Mouse (Mus musculus): ENCODE data around the gene Ccdc148.
A peak's percentile ranks its signal among the peaks of the same experiment; 100 is the strongest.

Gene Ccdc148

DNA sequence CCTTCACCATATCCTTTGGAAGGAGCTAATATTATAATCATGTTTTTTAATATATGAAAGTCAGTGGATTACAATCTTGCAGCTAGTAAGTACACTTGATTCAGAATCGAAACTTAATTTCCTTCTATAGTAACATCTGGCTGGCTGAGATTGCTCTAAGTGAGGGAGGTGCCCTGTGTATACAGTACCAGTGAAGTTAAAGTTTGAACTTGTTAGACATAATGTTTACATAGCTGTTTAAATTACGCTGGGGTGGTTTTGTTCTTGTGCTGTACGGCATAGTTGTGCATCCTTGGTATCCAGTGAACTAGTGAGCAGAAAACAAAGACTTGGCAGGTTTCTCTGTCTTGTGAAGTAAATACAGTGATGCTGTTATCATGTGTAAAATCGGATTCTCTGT is 18.5 kb upstream of the Ccdc148 start:
- DNase-seq (ENCODE audit: low spot score in 2 of 2): no peak

DNA sequence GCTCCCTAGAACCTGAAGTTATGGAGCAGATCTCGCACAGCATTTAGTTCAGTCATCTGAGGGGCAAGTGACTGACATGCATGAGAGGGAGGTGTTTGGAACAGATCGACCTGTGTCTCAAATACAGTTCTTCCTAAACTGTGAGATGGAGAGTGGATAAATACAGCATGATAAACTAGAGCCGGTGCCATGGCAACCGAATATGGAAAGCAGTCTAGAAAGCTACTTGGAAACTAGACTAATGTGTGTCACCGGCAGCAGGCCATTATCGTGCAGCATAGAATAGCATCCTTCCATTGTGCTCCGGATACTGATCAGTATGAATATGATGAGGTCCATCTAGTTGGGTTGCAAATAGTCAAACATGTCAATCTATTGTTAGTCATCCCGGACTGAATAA is 17.7 kb upstream of the Ccdc148 start:
- DNase-seq (ENCODE audit: low spot score in 2 of 2): no peak

DNA sequence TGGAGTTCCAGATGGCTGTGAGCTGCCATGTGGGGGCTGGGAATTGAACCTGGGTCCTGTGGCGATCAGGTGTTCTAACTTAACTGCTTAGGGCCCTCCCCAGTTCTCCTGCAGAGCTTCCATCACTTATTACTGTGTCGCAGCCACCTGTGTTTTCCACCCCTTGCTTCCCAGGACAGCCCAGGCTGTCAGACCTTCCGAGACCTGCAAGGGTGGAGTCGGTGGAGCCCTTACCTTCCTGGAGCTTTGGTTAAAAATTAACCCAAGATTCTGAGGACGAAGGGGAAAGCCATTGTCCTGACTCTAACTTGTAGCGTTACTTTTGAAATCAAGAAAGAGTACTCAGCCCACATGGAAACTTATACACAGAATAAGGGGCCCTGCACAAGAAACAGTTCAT is 15.4 kb upstream of the Ccdc148 start:
- no peak for DNase-seq (ENCODE audit: low spot score in 2 of 2)

DNA sequence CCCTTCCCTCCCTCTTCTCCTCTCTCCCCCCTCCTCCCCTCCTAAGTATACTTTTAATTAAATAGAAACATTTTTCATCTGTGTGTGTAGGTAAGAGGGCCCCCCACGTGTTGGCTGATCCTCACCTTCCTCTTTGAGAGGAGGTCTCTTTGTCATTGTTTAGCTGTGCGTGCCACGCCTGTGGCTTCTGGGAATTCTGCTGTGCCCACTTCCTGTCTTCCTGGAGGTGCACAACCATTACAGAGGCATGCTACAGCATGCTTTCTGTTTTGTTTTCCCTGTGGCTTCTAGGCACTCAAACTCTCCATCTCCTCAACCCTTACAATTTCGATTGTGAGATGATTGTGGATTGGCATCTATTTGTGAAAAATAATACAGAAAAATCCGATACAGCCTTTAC is 11.1 kb upstream of the Ccdc148 start:
- no peak for DNase-seq (ENCODE audit: low spot score in 2 of 2)

DNA sequence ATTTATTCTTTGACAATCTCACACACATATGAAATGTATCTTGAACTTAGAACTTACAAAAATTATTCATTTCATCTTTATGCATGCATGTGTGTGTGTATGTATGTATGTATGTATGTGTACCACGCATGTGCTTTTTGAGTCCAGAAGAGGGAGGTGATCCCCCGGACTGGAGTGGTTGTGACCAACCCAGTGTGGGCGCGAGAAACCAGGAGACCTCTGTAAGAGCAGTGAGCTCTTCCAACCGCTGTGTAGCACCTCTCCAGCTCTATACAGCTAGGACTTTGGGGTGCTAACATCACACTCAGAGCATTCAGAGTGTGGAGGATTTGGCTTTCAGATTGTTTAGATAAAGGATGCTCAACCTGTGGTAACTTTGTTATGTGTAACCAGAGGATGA is 10.1 kb upstream of the Ccdc148 start:
- DNase-seq (ENCODE audit: low spot score in 2 of 2): no peak

DNA sequence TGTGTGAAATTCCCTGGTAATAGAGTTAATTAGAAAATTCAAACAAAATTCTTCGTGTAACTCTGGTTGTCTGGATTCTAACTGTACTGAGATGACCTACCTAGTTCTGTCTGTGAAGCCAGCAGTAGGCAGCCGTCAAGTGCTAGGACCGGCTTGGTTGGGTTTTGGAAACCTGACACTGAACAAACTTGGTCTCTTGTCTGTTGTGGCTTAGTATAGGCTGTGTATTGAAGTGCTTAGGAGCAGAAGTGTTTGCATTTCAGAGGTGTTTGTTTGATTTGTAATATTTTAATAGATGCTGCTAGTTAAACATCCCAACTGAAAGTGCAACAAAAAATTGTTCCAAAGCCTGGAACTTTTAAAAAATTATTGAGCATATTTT is 9.7 kb upstream of the Ccdc148 start:
- DNase-seq (ENCODE audit: low spot score in 2 of 2): no peak

DNA sequence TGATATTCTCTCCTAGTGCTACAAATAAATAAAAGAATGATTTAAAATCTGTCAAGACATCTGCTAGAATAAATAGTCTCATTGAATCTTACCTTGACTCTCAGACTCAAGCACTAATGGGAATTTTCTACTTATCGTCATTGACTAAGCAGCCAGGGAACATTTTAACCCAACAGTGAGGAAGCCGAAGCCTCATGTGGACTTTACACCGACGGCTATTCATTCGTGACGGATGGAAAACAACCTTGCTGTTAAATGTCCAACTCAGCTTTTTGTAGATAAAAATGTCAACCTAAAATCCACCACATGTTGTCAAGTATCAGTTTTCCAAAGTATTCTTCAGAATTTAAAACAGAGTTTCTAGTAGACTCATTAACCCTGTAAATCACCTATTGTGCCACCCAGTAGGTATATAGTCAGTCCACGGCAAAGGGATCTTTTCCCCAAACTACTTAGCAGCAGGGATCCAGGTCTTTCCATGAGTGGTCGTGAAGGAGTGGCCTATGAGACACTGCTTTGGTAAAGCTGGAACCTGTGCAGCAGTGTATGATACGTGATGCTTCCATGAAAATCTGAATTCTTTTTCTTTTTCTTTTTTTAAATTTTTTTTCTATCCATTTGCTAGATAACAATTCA is 9.2 kb upstream of the Ccdc148 start:
- no peak for DNase-seq (ENCODE audit: low spot score in 2 of 2)

DNA sequence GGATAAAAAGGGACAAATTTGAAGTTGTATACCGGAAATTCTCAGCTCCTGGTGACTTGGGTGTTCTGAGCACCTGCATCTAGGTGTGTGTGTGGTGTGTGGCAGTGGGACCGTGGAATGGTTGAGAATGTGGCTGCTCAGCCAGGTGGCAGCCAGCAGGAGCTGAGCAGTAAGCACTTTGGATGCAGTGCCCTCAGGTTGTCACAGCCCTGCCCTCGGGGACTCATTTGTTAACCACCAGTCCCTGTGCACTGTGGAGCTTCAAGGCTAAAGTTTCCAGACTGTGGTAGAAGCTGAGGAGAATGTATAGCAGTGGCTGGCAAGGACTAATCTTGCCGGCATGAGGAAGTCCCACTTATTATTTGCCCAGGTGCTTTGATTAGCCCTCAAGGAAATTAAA is 7.3 kb upstream of the Ccdc148 start:
- no peak for DNase-seq (ENCODE audit: low spot score in 2 of 2)

DNA sequence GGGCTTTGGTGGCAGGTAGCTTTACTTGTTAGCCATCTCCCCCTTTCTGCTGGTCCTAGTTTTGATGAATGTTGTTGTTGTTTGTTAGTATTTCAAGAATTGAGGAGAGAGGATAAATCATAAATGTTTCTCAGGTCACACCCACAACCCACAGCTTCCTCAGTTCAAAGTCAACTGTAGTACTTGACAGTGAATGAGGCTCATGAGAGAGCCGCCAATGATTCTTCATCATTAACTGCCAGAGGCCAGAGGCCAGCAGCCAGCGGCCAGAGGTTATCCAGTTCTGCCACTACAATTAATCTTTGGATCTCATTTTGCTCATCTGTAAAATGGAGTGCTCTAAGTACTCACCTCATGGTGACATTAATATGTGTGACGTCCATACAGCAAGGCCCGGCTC is 6.5 kb upstream of the Ccdc148 start:
- no peak for DNase-seq (ENCODE audit: low spot score in 2 of 2)

DNA sequence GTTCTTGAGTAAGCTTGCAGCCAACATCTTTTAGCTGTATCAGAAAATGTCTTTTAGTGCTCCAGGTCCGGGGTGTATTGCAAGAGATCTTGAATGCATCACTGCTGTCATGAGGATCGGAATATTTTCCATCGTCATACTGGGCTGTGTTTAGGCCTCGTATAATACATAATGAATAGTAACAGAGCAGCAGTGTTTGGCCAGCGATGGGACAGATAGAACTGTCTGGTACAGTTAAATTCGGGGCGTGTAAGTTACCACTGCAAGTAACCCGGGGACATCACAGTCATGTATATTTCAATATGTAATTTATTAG is 1.8 kb upstream of the Ccdc148 start:
- no peak for DNase-seq (ENCODE audit: low spot score in 2 of 2)

DNA sequence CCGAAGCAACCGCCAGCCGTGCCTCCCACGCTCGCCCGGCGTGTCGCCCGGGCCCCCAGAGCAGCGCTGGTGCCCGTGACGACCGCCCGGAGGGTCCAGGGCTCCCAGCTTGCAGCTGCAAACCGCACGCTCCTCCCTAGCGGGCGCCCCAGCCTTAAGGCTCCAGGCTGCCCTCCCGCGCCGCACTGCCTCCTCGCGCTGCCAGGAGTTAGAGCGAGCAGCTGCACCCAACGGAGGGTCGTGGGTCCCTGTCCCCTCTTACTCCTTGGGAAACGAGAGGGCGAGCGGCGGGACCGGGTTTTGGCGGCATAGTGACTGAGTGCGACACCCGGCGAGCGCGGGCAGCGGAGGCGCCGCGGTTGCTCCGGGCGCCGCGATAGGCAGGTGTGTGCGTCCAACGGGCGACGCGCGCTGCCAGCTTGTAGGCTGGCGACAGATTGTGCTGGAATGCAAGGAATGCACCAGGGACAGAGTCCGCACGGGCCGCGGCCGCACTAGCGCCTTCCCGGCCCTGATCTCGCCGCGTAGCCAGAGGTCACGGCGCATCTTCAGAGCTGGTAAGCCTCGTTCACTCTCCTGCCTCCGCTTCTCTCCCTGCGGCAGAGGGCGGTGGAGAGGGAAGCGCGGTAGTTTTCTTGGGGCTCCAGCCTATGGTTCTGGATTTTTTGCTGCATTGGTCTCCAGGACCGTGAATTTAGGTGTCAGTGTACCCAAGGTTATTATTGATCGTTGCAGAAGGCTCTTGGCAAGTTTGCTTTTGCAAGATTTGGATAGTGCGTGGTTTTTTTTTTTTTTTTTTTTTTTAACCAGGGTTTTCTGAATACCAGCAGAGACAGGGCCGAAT is 1.2 kb upstream of the Ccdc148 start:
- peak; percentile 10 to 28 for DNase-seq (ENCODE audit: low spot score in 2 of 2)

DNA sequence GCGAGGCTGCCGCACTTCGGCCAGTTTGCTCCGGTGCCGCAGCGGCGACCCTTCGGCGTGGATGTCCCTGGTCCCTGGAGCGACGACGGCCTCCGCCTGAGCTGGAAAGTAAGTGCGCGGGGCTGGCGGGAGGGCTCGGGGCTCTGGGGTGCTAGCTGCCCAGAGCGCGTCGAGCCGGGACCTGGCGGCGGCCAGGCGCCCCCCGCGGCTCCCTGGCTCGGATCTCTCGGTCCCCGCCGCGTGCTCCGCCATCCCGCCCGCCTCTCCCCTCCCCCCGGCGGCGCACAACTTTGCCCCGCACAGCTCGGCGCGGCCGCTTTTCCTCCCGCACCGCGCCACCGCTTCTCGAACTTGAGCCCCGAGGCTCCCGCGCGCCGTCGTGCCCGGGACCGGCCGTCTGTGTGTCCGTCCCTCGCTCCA is 548 bp upstream of the Ccdc148 start:
- peak in 1 of 2 experiments; percentile 3 for DNase-seq (ENCODE audit: low spot score in 2 of 2)

DNA sequence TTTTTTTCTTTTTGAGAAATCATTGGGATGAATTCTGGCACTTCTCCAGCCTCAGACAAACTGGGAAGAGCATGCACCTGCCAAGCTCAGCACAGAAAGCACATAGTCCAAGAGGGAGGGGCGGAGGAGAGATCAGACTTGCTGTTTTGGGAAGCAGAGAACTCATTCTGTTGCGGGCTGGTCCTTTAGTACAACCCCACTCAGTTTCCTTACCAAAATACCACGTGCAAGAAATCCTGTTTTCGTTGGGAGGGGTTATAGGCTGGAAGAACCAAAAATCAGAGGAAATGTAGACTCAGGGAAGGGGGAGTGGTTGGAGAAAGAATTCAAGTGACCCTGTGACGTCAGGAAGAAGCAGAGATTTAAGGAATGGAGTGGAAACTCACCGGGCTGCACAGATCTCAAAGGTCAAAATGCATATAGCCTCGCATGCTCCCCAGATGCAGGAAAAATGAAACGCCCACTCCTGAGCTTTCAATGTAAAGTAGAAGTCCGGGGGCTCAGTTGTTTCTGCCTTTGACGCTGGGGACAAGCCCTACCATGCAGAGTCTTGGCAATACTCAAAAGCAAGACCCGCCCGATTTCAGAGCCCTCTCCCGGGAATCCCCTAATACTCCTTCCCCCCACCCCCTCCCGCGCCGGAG is 400 bp downstream of the Ccdc148 start:
- DNase-seq (ENCODE audit: low spot score in 2 of 2): no peak

DNA sequence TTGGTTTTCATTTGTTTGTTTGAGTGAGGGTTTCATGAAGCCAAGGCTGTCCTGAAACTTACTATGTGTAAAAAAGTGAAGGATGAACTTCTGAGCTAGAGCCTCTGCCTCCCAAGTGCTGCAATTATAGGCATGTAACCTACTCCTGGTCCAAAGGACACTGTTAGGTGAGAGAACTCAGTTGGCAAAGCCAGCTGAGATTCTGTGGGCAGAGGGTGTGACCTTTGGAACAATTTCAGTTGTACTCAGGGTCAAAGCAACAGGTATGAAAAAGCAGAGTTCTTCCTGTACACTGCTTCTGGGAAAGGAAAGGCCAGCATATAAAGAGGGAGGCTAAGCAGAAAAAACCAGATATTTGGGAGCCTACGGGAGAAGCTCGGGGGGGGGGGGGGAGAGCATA is 2.4 kb downstream of the Ccdc148 start:
- DNase-seq (ENCODE audit: low spot score in 2 of 2): no peak

DNA sequence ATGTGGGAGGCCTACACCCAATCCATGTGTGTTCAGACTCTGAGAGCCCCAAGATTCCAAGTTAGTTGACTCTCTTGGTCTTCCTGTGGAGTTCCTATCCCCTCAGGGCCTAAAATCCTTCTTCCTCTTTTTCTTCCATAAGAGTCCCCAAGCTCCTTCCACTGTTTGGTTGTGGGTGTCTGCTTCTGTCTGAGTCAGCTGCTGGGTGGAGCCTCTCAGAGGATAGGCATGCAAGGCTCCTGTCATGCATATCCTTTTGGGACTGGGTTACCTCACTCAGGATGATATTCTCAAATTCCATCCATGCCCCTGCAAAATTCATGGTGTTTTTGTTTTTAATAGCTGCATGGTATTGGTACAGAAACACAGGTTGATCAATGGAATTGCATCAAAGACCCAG is 5.1 kb downstream of the Ccdc148 start:
- DNase-seq (ENCODE audit: low spot score in 2 of 2): no peak

DNA sequence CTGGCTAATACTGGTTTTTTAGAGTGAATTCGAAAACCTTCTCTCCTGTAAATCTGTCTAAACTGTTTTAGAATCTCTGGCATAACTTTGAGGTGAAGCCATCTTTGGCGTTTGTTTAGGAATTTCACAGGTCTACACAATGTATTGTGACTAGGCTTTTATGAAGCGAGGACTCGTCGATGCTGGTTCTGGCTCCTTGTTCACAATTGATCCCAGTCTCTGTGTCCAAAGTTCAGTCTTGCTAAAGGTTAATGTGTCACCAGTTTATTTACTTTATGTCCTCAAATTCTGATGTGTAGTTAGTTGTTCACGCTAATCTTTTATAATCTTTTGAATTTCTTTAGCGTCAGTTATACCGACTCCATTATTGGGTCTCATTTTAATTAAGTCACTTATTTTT is 29.4 kb downstream of the Ccdc148 start:
- DNase-seq (ENCODE audit: low spot score in 2 of 2): no peak

DNA sequence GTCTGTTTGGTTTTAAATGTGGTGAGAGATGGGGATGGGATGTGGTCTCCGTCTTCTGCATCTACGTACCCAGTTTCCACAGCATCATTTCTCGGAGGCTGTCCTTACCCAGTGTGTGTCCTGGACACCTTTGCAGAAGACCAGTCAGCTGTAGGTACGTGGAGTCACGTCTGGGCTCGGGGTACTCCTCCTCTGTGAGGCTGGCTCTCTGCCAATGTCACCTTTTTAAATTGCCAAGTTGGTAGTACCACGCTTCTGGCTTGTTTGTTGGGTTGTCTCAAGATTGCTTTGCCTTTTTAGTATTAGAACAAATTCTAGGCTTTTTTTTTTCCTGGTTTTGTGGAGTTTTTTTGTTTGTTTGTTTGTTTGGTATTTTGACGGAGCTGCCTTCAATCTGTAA is 30.7 kb downstream of the Ccdc148 start:
- DNase-seq (ENCODE audit: low spot score in 2 of 2): no peak

DNA sequence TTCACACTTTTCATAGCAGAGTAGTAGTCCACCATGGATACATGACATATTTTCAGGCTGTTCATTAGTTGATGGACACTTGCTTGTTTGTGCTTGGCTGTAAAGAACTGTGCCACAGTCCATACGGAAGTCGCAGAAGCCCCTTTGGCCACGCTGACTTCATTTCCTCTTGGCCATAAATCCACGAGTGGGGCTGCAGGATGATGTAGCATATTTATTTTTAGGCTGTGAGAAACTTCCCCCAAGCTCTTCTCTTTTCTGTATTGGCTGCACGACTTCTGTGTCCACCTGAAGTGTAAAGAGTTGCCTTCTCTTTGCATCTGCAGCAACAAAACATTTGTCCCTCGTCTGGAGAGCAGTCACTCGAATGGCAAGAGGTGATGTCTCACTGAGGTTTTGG is 31.5 kb downstream of the Ccdc148 start:
- DNase-seq (ENCODE audit: low spot score in 2 of 2): no peak

DNA sequence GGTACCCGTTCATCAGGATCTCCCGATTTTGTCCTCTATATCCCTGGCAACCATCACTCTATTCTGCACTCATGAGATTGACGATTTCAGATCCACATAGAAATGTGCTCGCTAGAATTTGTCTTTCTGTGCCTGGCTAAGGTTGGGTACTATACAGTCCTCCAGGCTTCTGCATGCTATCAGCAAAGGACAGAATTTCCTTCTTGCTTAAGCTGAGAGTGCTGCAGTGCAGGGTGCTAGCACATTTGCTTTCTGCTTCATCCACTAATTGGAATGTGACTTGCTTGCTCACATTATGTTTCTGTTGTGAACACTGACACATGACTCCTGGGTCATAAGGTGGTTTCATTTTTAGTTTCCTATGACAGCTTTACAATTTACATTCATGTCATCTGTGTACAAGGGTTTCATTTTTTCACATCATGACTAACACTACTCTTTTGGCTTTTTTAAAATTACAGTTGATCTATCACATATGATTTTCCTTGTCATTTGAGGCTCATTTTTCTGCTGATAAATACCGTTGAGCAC is 104.8 kb downstream of the Ccdc148 start:
- DNase-seq (ENCODE audit: low spot score in 2 of 2): no peak

DNA sequence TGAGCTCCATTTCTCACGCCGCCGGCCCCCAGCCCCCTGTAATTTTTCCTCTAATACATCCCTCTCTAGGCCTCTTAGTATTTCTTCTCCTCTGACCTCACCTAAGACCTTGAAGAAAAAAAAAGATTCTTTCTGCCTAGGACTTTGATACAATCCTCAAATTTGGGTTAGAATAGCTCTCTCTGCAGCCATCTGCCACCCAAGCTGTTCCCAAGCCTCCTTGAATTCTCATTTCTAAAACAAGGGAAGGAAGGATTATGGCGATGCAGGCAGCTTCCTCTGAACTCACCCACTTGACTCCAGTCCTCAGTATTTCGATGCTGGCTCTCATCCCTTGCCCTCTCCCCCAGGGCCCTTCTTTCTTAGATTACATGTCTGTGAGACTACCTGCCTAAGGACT is 106.1 kb downstream of the Ccdc148 start:
- no peak for DNase-seq (ENCODE audit: low spot score in 2 of 2)

DNA sequence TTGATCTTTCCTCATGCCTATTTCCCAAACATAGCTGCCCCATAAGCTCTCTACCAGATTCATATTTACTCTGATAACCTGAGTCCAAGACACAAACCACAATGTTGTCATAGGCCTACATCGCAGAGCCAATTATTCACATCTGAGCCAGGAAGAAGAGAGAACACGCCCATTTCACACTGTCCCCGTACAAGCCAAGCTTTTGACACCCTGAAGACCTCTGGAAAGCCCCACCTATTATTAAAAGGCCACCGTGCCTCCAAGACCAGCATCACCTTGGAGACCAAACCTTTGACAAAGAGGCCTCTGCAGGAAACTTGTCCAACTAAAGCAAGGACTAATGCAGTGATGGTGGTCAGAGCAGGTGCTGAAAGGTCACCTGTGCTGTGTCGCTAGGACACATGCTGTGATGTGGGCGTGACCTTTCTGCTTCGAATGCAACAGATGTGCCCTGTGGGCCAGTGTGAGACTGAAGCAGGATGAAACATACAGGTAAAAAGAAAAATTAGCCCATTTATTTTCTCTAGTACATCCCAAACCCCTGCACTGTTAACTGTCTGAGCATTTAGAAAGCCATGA is 106.9 kb downstream of the Ccdc148 start:
- no peak for DNase-seq (ENCODE audit: low spot score in 2 of 2)

DNA sequence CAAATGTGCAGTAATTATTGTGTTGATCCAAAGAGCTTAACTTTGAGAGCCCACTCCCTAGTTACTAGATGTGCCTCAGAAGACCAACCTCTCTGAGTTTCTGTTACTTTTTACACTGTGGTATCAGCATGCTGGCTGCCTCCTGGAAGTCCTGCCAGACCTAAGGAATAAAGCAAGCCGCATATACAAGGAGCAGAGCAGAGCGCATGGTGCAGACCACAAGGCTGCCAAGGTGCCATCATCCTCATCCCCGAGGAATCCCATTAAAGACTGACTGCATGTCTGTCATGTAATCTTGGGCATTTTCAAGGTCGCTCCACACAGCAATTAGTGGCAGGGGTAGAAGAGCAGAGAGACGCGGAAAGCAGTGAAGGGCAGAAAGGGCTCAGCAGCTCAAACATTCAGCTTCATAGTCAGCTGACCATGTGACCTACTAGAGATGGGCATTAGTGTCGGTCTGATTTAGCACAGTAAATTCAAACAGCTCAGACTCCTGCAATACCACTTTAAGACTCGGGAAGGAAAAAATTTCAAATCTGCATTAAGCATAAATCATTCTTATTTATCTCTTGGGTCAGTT is 110.1 kb downstream of the Ccdc148 start:
- no peak for DNase-seq (ENCODE audit: low spot score in 2 of 2)
